Mouse (Mus musculus) hindbrain, embryonic 13.5 days (tissue): Measurements from ENCODE around the gene Ikzf4. TPM values are rescaled to one million over a fixed set of nuclear protein-coding genes. Genes with fewer than 3 reads are reported as not detected.

Experiments
- ATAC-seq: fragments of 200-750 bp; cut with Nextera tagmentation; 2 replicates; pipeline ENCODE4 v1.8.0; 2017; ENCODE audit warnings: moderate TSS enrichment; ENCODE audit not compliant: low FRiP score
- H3K27ac ChIP-seq: fragments of 300-500 bp; sonication (generic); 2 replicates; pipeline ENCODE4 v1.5.1; 2015; ENCODE audit warnings: inconsistent platforms, mild to moderate bottlenecking, moderate library complexity
- H3K27me3 ChIP-seq: fragments of 300-500 bp; sonication (generic); 2 replicates; pipeline ENCODE4 v1.6.1; 2015; ENCODE audit warnings: mild to moderate bottlenecking, inconsistent platforms
- H3K36me3 ChIP-seq: fragments of 300-500 bp; sonication (generic); 2 replicates; pipeline ENCODE4 v1.6.1; 2015; ENCODE audit warnings: mild to moderate bottlenecking, inconsistent platforms
- H3K4me1 ChIP-seq: fragments of 300-500 bp; sonication (generic); replicated peaks from 2 replicates; pipeline ENCODE4 v1.6.1; 2015; ENCODE audit warnings: inconsistent platforms
- H3K4me2 ChIP-seq: fragments of 300-500 bp; sonication (generic); 2 replicates; pipeline ENCODE4 v1.6.1; 2015; ENCODE audit warnings: inconsistent platforms, mild to moderate bottlenecking, moderate library complexity
- H3K4me3 ChIP-seq: fragments of 300-500 bp; sonication (generic); 2 replicates; pipeline ENCODE4 v1.5.1; 2015; ENCODE audit warnings: mild to moderate bottlenecking, inconsistent platforms
- H3K9ac ChIP-seq: fragments of 300-500 bp; sonication (generic); 2 replicates; pipeline ENCODE4 v1.6.1; 2015; ENCODE audit warnings: mild to moderate bottlenecking, inconsistent platforms
- H3K9me3 ChIP-seq: fragments of 300-500 bp; sonication (generic); 2 replicates; pipeline ENCODE4 v1.6.1; 2016; ENCODE audit warnings: inconsistent platforms
- WGBS: fragments of 180-500 bp; shearing (Covaris S2); methylation state at CpG from one replicate; pipeline ENCODE4 v1.1.7; 2015; 5-methylcytosine and 5-hydroxymethylcytosine counted together
- polyA plus RNA-seq: library from polyadenylated mRNA; unstranded; fragments of >200 nt; fragmentation: Nextera tagmentation; extraction: Ambion mirVana; gene quantifications from 2 replicates; pipeline ENCODE4 v1.2.1, GENCODE M21; 2015

Gene Ikzf4
- polyA plus RNA-seq: 14.6 and 15.2 TPM in 2 replicates

DNA sequence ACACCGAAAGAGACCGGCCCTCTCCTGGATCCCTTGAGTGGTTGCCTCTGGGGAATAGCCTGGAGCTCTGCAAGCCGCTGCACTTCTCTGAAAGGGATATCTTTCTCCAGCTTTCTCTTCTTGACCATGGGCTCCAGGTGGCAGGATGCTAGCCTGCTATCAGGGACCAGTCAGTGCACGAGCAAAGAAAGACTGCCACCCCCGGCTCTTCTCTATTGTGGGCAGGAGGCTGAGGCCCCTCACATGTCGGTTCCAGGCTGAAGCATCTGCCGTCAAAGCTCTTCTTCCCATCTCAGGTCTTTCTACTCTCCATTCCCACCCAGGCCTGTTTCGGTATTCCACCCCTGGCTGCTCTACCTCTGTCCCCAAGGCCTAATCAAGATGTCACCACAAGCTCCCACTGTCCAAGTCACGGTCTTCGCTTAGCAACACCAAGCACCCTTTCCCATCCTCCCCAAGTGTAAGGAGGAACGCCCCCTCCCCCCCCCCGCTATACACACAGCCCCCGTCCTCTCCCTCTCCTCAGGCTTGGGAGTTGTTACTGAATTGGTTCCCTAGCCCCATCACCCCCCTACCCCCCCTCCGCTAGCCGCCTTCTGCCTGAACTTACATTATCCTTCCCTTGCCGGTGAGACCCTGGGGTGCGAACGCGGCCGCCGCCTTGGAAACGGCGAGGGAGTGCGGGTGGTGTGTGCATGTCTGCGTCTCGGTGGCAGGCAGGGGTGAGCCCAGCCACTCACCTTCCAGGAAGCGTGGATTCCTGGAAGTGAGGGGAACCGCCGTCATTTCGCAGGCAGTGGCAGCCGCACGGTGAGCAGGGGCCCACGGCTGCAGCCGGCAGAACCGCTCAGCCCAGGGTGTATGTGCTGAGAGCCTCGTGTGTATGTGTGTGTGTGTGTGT, at the start of gene Ikzf4:
TSS of gene Ikzf4 (minus strand) at position 881 of the 901 bp plus-strand sequence.
- ATAC-seq: peak; percentile 83
- Histone ChIP-seq H3K9ac (peak within 1 kb of the TSS; percentile 85), H3K27me3 (no peaks in the 10 kb centered on the region), H3K9me3 (no peaks in the 10 kb centered on the region), H3K36me3 (peaks cover 21% of the 10 kb centered on the region), H3K4me3 (peak within 1 kb of the TSS; percentile 60), H3K27ac (peak within 1 kb of the TSS; percentile 96), H3K4me1 (peaks cover 47% of the 10 kb centered on the region), H3K4me2 (peak within 1 kb of the TSS; percentile 73)
- WGBS: 2% methylated on average over 34 of the region's 36 CpGs

DNA sequence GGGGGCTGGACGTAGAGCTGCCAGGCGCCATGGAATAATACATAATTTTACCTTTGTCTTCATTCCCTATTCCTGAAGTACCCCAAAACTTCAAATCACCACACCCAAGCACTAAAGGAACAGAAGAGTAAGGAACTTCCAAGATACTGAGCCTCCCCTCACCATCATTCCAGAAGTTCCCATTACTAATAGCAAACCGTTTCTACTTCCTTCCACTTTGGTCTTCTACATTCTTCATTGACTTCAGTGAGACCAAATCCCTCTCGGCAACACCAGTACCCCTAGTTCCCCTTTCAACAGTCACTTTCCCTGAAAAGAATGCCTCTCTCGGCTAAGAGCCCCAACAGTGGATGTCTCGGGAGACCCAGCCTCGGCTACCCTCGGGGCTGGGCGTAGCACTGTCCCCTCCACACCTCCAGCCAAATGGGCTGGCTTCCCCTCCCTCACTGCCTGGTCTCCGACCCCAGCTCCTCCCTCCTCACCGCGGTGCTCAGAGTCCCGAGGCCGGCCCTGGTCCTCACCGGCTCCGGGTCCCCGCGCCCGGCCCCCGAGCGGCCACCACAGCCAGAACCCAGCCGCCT, 49.7 kb upstream of the Ikzf4 start:
- H3K36me3 ChIP-seq: peaks cover 3% of the 10 kb centered on the region
- WGBS: 2% methylated on average over 22 of the region's 22 CpGs

DNA sequence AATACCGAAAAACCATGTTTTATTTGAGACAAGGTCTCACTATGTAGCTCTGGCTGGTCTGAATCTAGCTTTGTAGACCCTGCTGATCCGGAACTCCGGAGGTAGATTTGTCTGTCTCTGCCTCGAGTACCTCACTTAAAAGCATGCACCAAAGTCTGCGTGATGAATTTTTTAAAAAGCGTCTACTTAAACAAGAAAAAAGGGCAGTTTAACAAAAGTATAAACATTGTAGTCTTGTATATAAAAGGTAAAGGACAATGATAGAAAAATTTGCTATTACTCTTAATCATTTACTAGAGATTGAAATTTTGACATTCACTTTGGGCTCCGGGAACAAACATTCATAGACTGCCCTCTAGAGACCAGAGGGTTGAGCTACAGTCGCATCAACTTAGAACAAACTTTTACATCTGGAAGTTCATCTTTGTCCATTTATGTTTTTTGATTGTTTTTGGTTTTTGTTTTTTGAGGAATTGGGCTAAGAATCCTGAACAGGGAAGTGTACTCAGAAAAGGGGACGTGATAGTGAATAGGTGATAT, 28.7 kb upstream of the Ikzf4 start:
- Histone ChIP-seq H3K4me2 (peak overlapping the region; percentile 86), H3K36me3 (peaks cover 17% of the 10 kb centered on the region), H3K27me3 (peaks cover 11% of the 10 kb centered on the region), H3K9ac (peak overlapping the region; percentile 78; the same call in 1 of the 2 replicates), H3K4me1 (peaks cover 13% of the 10 kb centered on the region), H3K9me3 (no peaks in the 10 kb centered on the region), H3K27ac (peak overlapping the region; percentile 68), H3K4me3 (peak overlapping the region; percentile 58)
- ATAC-seq: peak; percentile 9; the same call in 1 of the 2 replicates
- WGBS: 3% methylated on average over 9 of the region's 9 CpGs

More for the DNA sequence above, 49.7 kb upstream of the Ikzf4 start:
- H3K4me2 ChIP-seq: peak overlapping the region; percentile 73
- peak overlapping the region; percentile 97 for H3K27ac ChIP-seq
- H3K4me3 ChIP-seq: peak overlapping the region; percentile 94
- peak overlapping the region; percentile 98 for H3K9ac ChIP-seq
- no peaks in the 10 kb centered on the region for H3K27me3 ChIP-seq
- no peak for ATAC-seq
- no peaks in the 10 kb centered on the region for H3K9me3 ChIP-seq
- peaks cover 11% of the 10 kb centered on the region for H3K4me1 ChIP-seq

DNA sequence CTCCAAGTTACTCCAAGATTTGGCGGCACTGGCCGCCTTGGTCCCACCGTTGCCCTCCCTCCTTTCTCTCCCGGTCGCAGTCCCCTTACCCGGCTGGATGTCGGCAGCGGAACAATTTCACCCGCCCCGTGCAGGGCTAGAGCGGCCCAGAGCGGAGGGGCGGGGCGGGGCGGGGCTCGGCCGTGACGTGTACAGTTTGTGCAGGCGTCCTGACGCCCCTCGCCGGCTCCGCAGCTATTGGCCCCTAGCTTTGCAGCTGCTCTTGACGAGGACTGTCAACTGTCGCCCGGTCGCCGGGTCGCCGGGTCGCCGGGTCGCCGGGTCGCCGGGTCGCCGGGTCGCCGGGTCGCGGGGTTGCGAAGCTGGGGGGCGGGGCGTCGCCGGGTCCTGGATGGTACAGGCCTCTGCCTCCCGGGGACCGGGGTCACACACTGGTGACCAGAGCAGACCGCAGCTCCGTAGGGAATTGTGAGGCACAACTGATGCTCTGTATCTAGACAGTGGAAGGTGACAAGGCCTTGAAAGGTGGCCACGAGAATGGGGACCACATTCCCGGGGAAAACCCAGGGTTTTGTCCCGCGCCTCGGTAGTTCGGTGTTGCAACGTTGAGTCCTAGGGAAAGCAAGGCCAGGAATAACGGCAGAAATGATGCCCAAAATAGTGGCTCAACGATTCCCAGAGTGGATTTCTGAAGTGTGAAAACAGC, 28.1 kb upstream of the Ikzf4 start, which contains the start of gene Suox:
TSS of gene Suox (minus strand) at position 311 of the 706 bp plus-strand sequence.
- peak within 1 kb of the TSS; percentile 58 for H3K4me3 ChIP-seq
- H3K4me1 ChIP-seq: peaks cover 16% of the 10 kb centered on the region
- ATAC-seq: peak; percentile 92
- H3K4me2 ChIP-seq: peak within 1 kb of the TSS; percentile 86
- under 1% methylated on average over 59 of the region's 60 CpGs for WGBS
- no peaks in the 10 kb centered on the region for H3K9me3 ChIP-seq
- H3K36me3 ChIP-seq: peaks cover 11% of the 10 kb centered on the region
- peaks cover 11% of the 10 kb centered on the region for H3K27me3 ChIP-seq
- peak within 1 kb of the TSS; percentile 68 for H3K27ac ChIP-seq
- peak within 1 kb of the TSS; percentile 78 for H3K9ac ChIP-seq

DNA sequence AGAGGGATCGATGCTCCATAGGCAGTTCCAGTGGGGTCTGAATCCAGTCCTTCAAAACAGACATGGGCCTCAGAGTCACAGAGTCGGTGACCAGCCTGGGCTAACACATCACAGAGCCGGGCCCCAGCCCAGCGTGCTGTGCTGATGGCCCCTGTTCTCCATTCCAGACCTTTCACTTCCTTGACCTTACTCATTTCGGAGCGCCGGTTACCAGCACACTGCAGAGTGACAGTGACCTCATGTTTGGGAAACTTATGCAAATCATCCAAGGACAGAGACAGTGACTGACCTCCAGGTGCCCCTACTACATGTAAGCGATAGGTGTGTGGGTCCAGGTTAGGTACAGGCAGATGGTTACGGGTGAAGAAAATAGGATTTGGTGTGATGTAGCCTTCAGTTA, 25.4 kb upstream of the Ikzf4 start:
- Histone ChIP-seq H3K36me3 (peaks cover 8% of the 10 kb centered on the region), H3K4me3 (no peak overlapping the region), H3K9me3 (no peaks in the 10 kb centered on the region), H3K4me2 (no peak overlapping the region), H3K27me3 (peaks cover 11% of the 10 kb centered on the region), H3K9ac (no peak overlapping the region), H3K27ac (no peak overlapping the region), H3K4me1 (peaks cover 29% of the 10 kb centered on the region)
- WGBS: 93% methylated on average over 9 of the region's 9 CpGs
- no peak for ATAC-seq

DNA sequence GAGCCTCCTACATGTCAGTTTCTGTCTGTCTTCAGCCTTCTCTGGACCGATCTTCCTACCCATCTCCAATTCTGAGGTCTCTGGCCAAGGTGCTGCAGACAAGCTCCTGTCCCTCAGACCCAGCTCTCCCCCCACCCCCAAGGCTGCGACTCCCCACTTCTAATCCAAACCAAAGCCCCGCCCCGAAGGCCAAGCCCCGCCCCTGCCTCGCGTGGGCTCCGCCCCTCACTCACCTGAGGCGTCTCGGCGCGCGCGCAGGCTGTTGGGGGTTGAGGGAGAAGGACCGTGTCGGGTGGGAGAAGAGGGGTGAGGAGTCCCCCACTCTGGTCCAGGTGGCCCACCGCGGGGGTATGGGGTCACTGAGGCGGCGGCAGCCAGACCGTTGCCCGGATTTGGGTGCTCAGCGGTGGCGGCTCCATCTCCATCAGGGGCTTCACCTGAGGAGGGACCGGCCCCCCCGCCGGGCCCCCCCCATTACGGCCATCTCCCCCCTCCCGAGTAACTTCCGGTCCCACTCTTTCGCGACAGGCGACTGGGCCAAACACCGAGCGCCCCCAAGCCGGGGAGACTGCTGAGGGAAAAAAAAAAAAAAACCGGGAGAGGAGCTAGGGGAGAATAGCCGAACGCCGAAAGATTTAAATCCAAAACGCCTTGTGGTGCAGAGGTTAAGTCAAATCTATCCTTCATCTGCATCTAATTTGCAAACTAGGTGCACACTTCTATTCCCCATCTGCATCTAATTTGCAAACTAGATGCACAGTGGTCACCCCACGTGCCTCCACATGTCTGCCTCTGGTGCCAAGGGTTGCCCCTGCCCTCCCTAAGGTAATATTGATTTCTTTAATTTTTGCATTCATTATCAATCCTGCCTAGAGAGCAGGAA, 23.2 kb upstream of the Ikzf4 start:
- WGBS: 1% methylated on average over 42 of the region's 42 CpGs
- peaks cover 8% of the 10 kb centered on the region for H3K36me3 ChIP-seq
- ATAC-seq: peak; percentile 60
- H3K9ac ChIP-seq: peak overlapping the region; percentile 83
- H3K27ac ChIP-seq: peak overlapping the region; percentile 88
- H3K4me2 ChIP-seq: peak overlapping the region; percentile 76
- peak overlapping the region; percentile 76 for H3K4me3 ChIP-seq
- H3K27me3 ChIP-seq: peaks cover 11% of the 10 kb centered on the region
- no peaks in the 10 kb centered on the region for H3K9me3 ChIP-seq
- peaks cover 25% of the 10 kb centered on the region for H3K4me1 ChIP-seq

GRCm38 (mm10) chr10:128665806-128666205, 20.0 kb upstream of the Ikzf4 start:
- WGBS: 95% methylated on average over 2 of the region's 2 CpGs
- ATAC-seq: no peak

DNA sequence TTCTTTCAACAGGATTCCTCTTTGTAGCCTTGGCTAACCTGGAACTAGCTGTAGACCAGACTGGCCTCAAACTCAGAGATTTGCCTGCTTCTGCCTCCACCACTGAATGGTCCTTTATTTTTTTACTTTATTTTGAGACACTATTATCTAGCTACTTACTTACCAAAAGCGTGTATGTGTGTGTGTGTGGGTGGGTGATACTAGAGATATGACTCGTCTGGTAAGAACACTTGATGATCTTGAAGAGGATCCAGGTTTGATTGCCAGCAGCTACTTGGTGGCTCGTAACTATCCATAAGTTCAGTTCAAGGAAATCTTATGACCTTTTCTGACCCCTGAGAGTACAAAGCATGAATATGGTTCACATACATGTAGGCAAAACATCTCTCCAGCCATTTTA, 19.5 kb upstream of the Ikzf4 start:
- no peaks in the 10 kb centered on the region for H3K36me3 ChIP-seq
- no peak overlapping the region for H3K4me3 ChIP-seq
- H3K9ac ChIP-seq: no peak overlapping the region
- WGBS: 90% methylated on average over 3 of the region's 3 CpGs
- no peak for ATAC-seq
- no peak overlapping the region for H3K4me2 ChIP-seq
- peaks cover 18% of the 10 kb centered on the region for H3K4me1 ChIP-seq
- H3K27ac ChIP-seq: no peak overlapping the region
- H3K9me3 ChIP-seq: no peaks in the 10 kb centered on the region
- H3K27me3 ChIP-seq: peaks cover 3% of the 10 kb centered on the region; the same call in 1 of the 2 replicates

More at GRCm38 (mm10) chr10:128665806-128666205, 20.0 kb upstream of the Ikzf4 start:
- Histone ChIP-seq H3K27ac (no peak overlapping the region), H3K27me3 (peaks cover 7% of the 10 kb centered on the region; the same call in 1 of the 2 replicates), H3K9me3 (no peaks in the 10 kb centered on the region), H3K36me3 (no peaks in the 10 kb centered on the region; the same call in 1 of the 2 replicates), H3K4me3 (no peak overlapping the region), H3K9ac (no peak overlapping the region), H3K4me1 (peaks cover 18% of the 10 kb centered on the region), H3K4me2 (no peak overlapping the region)

DNA sequence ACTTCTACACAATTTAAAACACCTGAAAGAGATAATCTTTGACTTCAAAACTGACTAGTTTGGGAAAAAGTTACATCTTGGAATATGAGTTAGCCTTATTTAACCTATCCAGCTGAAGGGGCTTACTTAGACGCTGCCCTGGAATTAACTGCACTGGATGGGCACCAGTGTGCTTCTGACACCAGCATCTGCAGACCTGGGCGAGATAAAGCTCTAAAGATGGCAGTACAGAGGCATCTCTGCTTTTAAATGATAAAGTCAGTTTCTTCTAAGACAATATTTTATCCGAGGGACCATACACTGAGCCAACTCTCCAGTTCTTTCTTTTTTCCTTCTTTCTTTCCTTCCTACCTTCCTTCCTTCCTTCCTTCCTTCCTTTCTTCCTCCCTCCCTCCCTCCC, 19.0 kb upstream of the Ikzf4 start:
- Histone ChIP-seq H3K27ac (no peak overlapping the region), H3K9ac (no peak overlapping the region), H3K4me1 (peaks cover 18% of the 10 kb centered on the region), H3K4me2 (no peak overlapping the region), H3K4me3 (no peak overlapping the region), H3K9me3 (no peaks in the 10 kb centered on the region), H3K36me3 (no peaks in the 10 kb centered on the region), H3K27me3 (no peaks in the 10 kb centered on the region)
- WGBS: 72% methylated on average over 3 of the region's 3 CpGs
- ATAC-seq: no peak

- 71% methylated on average over 5 of the region's 5 CpGs for WGBS
- Histone ChIP-seq H3K27ac (no peak overlapping the region), H3K4me1 (peaks cover 11% of the 10 kb centered on the region), H3K9ac (no peak overlapping the region), H3K36me3 (no peaks in the 10 kb centered on the region), H3K4me2 (no peak overlapping the region), H3K4me3 (no peak overlapping the region), H3K27me3 (no peaks in the 10 kb centered on the region), H3K9me3 (no peaks in the 10 kb centered on the region)
- ATAC-seq: no peak
Measured at GRCm38 (mm10) chr10:128663441-128664220, 17.8 kb upstream of the Ikzf4 start.
